Mouse (Mus musculus): ENCODE measurements around the gene Olfr412.

Olfr412 gene

DNA sequence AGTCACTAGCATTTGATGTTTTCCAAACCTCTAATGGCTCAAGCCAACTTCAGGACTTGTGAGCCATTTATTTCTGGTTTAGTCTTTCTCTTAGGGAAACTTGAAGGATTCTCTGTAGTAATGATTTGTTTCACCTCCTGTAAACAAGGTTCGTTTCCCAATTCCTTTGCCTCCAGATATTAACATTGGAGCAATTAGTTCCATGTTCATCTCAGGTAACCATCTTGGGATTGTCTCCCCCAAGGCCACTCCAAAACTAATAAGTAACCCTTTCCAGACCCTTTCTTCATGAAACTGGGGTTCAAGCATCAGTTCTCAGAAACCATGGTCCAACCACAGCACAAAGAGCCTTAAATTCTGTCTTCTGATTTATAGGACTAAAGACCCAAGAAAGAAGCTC, at the start of gene Olfr412:
Gene Olfr412 (plus strand): TSS at position 301 of the 400 bp plus-strand sequence.
- no peak for DNase-seq (ENCODE audit: low spot score in 2 of 2)

DNA sequence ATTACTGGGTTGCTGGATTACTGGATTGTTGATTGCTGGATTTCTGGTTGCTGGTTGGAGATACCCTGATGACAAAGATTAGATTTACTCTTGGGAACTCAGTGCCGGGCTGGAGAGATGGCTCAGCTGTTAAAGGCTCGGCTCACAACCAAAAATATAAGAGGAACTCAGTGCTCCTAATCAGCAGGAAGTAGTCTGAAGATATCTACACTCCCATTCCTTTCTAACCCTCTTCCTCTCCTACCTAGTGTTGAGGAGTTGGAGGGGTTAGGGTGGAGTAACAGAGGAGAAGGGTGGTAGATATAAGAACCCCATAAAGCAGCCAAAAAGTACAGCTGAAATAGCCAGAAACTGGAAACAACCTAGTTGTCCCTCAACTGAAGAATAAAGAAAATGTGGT, 35.8 kb upstream of the Olfr412 start:
- no peak for DNase-seq (ENCODE audit: low spot score in 2 of 2)

DNA sequence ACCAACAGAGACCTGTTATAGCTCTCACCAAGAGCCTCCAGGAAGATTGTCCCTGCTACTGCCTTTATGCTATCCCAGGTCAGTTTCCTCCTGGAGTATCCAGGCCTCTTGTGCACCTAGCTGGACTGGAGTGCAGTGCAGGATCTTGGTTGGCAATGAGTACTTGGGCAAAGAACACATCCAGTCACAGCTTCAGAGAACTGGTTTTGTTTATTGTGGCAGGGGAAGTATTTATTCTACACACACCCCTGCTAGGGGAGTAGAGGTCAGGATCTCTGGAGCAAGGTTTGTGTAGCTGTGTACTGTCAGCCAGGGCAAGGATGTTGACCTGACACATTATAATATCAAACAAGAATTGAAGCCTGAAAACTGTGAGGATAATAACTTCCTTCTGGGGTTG, 33.1 kb upstream of the Olfr412 start:
- no peak for DNase-seq (ENCODE audit: low spot score in 2 of 2)

- no peak for DNase-seq (ENCODE audit: low spot score in 2 of 2)
These were observed 23.9 kb upstream of the Olfr412 start, which contains the start of gene Olfr410 for GRCm38 (mm10) chr11:74337931-74338330. Olfr410 (minus strand) TSS chr11:74338031.

DNA sequence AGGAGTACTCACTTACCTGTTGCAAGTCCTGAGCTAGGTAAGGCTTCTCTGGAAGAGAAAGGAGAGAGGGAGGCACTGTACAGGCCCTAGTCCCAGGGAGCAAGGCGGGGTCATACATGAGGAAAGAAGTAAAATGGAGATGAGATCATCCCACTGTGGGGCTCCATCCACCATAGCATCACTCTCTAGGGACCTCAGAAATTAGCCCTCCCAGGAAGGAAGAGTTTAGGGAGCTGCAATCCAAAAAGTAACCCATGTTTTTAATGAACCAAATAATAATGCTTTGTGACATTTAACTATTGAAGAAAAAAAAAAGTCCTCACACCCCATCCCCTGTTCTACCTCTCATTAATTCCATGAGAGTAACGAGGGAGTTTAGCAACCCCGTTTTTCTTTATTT, 9.3 kb upstream of the Olfr412 start, which contains the start of gene Olfr411:
Gene Olfr411 (minus strand): TSS at position 101 of the 400 bp plus-strand sequence.
- DNase-seq (ENCODE audit: low spot score in 2 of 2) = no peak

DNA sequence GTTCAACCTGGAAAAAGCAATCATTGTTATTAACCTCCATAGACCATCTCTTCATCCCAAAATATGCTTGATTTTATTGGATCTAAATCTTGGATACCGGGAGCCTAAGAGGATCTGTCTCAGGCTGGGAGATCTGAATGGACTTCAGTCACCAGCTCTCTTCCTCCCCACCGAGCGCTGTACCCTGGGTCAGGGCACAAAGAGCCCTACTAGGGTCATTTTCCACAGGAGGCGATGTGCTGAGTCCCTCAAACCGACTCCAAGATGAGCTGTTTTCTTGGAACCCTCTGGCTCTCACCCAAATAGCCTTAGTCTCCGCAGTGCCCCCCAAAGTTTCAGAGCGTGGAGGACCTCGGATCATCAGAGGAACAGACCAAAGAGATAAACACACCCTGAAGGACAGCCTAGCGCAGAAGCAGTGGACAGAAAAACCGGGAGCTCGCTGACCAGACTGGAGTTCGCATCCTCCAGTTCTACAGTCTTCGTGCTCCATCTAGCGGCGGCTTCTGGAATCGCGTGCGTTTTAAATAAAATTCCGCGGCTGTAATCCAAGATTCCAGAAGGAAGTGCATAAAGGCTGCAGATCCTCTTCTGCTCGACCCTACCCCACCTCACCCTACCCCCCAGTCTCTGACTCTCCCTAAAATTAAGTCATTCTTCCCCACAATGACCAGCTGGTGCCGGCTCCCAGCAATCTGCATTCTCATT, 9.7 kb downstream of the Olfr412 start:
- peak; percentile 46 to 69 for DNase-seq (ENCODE audit: low spot score in 2 of 2)

GRCm38 (mm10) chr11:74376847-74377246, 15.0 kb downstream of the Olfr412 start:
- peak in 1 of 2 experiments; percentile 20 for DNase-seq (ENCODE audit: low spot score in 2 of 2)

- no peak for DNase-seq (ENCODE audit: low spot score in 2 of 2)
These were observed 17.5 kb downstream of the Olfr412 start for GRCm38 (mm10) chr11:74379166-74379873.

DNA sequence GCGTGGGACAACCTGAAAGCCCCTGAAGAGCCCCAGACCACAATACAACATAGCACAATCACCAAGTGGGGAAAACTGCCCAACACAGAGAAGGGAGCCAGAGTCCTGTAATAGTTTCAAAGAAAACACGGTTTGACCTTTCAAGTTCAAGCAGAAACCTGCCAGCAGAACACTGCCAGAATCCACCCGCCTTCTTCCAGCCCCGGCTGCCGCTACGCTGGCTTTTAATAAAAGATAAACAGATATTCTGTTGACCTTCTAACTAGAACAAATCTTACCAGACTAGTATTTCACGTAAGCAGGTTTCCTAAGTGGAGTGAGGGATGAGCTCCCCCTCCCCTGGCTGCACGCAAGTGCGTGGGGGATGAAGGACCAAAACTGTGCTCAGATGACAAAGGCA, 23.8 kb downstream of the Olfr412 start:
- DNase-seq (ENCODE audit: low spot score in 2 of 2) = peak; percentile 37 to 38

- no peak for DNase-seq (ENCODE audit: low spot score in 2 of 2)
These were observed 25.3 kb downstream of the Olfr412 start for GRCm38 (mm10) chr11:74387203-74387602.

- DNase-seq (ENCODE audit: low spot score in 2 of 2) = no peak
These were observed 30.0 kb downstream of the Olfr412 start for GRCm38 (mm10) chr11:74391899-74392298.

DNA sequence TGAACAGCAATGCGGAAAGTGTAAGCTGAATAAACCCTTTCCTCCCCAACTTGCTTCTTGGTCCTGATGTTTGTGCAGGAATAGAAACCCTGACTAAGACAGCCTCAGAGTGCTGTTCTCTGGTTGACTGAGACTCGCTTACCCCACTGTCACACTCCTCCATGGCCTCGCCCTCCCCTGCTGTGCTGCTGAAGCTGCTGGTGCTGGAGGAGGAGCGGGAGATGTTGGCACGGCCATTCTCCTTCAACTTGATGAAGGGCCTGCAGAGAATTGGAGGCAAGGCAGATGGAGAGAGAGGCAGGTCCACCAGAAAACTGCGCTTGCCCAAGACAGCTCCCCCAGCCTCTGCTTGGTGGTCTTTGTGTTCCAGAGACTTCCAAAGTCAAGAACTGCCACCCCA, 31.0 kb downstream of the Olfr412 start:
- DNase-seq (ENCODE audit: low spot score in 2 of 2) = no peak

DNA sequence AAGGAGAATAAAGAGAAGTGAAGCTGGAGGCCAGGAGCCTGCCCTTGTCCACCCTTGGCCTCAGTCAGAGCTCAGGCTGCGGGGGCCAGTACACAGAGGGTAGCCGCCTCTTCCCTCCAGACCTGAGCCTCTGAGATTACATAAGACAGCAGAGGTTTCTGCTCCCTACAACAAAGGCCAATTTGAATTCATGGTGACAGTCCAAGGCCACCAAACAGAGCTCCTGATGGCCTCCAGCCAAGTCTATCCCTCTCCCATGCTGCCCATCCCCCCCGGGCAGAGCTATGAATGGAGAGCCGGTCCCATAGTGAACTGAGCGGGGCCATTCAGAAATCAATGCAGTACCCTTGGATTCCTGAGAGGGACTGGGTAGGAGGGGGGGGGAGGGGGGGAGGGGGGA, 31.6 kb downstream of the Olfr412 start:
- no peak for DNase-seq (ENCODE audit: low spot score in 2 of 2)

GRCm38 (mm10) chr11:74395583-74395982, 33.7 kb downstream of the Olfr412 start:
- DNase-seq (ENCODE audit: low spot score in 2 of 2) = no peak

DNA sequence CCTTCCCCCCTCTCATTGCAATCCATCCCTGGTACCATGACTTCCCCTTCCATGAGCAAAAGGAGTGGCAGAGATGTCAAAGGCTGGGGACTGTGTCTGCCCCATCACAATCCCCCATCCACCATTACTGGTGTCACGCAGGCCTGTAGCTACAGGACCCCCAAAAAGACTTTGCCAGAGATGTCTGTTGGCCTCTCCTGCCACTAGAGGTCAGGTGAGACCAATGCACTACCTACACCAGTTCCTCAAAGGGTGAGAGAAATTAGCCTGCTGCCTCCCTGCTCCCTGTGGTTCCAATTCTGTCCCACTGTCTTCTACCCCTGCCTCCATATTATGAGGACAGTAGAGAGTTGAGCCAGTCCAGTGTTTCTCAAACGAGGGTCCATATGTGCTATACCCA, 40.3 kb downstream of the Olfr412 start:
- DNase-seq (ENCODE audit: low spot score in 2 of 2) = no peak

DNA sequence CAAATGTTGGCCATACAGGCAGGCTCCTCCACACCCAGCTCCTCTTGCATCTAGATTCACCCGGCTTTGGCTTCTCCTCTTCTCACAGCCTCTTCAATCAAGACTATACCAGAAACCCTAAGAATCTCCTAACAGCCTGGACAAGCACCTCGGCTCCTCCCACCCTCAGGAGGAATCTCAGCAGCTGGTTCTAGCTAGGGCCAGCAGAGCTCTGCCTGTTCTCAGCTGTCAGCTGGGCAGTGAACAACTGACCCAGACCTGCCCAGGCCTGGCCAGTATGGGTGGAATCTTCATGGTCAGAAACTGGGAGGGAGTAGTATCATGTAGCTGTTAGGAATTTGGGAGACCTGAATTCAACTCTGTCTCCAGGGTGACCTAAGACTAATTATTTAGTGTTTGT, 42.3 kb downstream of the Olfr412 start:
- no peak for DNase-seq (ENCODE audit: low spot score in 2 of 2)

- DNase-seq (ENCODE audit: low spot score in 2 of 2) = no peak
These were observed 43.3 kb downstream of the Olfr412 start for GRCm38 (mm10) chr11:74405201-74405600.

DNA sequence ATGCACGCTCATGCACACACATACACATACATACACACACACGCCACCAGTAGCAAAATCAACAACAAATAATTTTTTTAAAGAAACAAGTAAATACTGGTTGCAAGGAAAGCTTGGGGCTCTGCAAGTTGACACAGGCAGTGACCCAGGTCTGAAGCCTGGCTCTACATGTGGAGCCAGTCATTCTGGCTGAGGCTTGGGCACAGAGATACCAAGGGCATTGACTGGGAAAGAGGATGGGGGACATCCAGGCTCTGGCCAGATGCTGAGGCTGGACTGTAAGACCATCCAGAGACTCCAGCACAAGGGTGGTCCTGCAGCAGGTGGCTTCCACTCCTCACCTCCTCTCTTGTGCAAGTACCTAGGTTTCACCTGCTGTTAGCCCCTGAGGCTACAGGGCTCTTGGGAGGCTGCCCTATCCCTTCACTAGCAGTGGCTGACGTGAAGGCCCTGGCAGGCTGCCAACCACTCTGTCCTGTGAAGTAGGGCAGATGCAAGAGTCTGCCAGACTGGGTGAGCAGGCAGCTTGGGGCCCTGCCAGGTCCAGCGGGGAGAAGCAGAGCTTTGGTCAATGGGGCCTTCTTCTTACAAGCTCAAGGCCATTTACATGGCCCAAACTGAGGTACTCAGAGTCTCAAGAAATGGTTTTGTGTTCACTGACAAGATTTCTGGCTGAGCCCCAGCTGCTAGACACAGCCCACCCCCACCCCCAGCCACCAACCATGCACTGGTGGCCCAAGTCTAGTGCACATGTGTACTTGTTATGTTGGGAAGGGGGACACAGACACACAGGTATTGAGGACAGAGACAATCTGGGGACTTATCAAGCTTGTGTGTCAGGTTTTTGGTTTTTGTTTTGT, 46.9 kb downstream of the Olfr412 start:
- peak; percentile 88 to 90 for DNase-seq (ENCODE audit: low spot score in 2 of 2)

GRCm38 (mm10) chr11:74409447-74409754, 47.5 kb downstream of the Olfr412 start:
- DNase-seq (ENCODE audit: low spot score in 2 of 2) = no peak

DNA sequence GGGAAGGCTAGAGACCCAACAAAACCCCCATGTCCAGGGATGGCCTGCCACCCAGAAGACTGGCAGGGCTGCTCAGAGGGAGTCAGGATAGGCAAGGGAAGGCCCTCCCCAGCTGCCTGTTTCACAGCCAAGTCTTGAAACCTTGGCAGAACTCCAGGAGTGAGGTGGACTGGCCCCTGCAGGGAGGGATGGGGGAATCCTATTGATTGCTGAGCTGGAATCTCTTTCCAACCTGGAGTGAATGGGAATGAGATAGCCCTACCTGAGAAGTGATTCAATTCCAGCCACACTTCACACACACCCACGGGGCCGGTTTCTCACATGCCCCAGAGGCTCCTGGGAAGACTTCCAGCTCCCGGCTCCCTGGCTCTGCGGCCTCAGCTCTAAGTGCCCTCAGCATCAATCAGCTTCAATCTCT, 47.9 kb downstream of the Olfr412 start:
- DNase-seq (ENCODE audit: low spot score in 2 of 2) = peak in 1 of 2 experiments; percentile 23

- no peak for DNase-seq (ENCODE audit: low spot score in 2 of 2)
These were observed 50.1 kb downstream of the Olfr412 start for GRCm38 (mm10) chr11:74411943-74412342.

DNA sequence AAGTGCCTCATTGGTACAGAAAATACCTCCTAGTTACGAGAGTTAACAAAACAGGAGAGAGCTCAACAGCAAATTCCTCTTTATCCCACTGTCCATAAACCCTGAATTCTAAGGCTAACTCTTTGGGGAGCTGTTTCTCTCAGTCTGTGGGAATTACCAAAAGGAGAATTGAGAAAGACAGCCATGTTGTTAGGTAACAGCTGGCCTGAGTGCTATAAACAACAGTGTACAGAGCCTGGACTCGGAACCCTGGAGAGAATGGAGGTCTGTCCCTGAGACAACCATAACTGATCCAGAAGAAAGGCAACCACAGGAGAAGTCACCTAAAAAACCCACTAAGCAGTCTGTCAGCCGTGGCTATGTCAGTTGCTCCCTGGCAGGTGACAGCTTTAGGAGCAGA, 50.6 kb downstream of the Olfr412 start:
- DNase-seq (ENCODE audit: low spot score in 2 of 2) = no peak
